Mouse (Mus musculus) spleen, embryonic (tissue): Measurements from ENCODE around the gene Washc2.
"Not testable (repeated sequence)": the region's sequence is repeated elsewhere in the genome, so short reads cannot be mapped to it uniquely, and the experiment has no call there.

Experiments
- CTCF ChIA-PET: fragments of 350-600 bp; sonication (Branson Sonifier 250); formaldehyde crosslinking; loops from one replicate; lab custom pipeline; 2022; lab: Charles Lee

Gene Washc2

GRCm38 (mm10) chr6:116207729-116208534 lies at the start of gene Washc2:
Gene Washc2, plus strand, starts transcription at chr6:116208038.
- CTCF ChIA-PET, result interaction anchor here (1.0 kb wide), 1 partner anchor 11 kb away, joined by 3 read pairs; no protein-coding TSS in a partner anchor

- CTCF ChIA-PET, result no interaction called here
These were observed 41.5 kb upstream of the Washc2 start for GRCm38 (mm10) chr6:116166383-116166782.

- CTCF ChIA-PET, result not testable (repeated sequence)
These were observed 34.2 kb upstream of the Washc2 start for GRCm38 (mm10) chr6:116173511-116174099.

- CTCF ChIA-PET, result no interaction called here
These were observed 29.5 kb upstream of the Washc2 start for GRCm38 (mm10) chr6:116178376-116178775.

GRCm38 (mm10) chr6:116180731-116181130 lies 27.1 kb upstream of the Washc2 start:
- CTCF ChIA-PET, result no interaction called here

GRCm38 (mm10) chr6:116183509-116183908 lies 24.3 kb upstream of the Washc2 start:
- CTCF ChIA-PET, result no interaction called here

GRCm38 (mm10) chr6:116186485-116186884 lies 21.4 kb upstream of the Washc2 start:
- CTCF ChIA-PET, result no interaction called here

GRCm38 (mm10) chr6:116189417-116189816 lies 18.4 kb upstream of the Washc2 start:
- CTCF ChIA-PET, result no interaction called here

- CTCF ChIA-PET, result interaction anchor here (0.7 kb wide), 1 partner anchor 355 kb away, joined by 3 read pairs; no protein-coding TSS in a partner anchor
These were observed 15.0 kb upstream of the Washc2 start for GRCm38 (mm10) chr6:116192809-116193311.

- CTCF ChIA-PET, result interaction anchor here (0.5 kb wide), 1 partner anchor 388 kb away, joined by 3 read pairs; no protein-coding TSS in a partner anchor
These were observed 14.1 kb upstream of the Washc2 start, which contains the start of gene Tmcc1 for GRCm38 (mm10) chr6:116193394-116194393. Gene Tmcc1, minus strand, starts transcription at chr6:116193486.

GRCm38 (mm10) chr6:116195811-116196210 lies 12.0 kb upstream of the Washc2 start:
- CTCF ChIA-PET, result interaction anchor here (0.6 kb wide), 1 partner anchor 27 kb away, joined by 5 read pairs; no protein-coding TSS in a partner anchor

GRCm38 (mm10) chr6:116198173-116198572 lies 9.7 kb upstream of the Washc2 start:
- CTCF ChIA-PET, result interaction anchor here (0.5 to 1.3 kb wide), 4 partner anchors 11 to 359 kb away, joined by 3 to 4 read pairs (median 3); partner anchors contain the start of genes Ift122 and Mbd4

- CTCF ChIA-PET, result no interaction called here
These were observed 8.2 kb upstream of the Washc2 start for GRCm38 (mm10) chr6:116199682-116200081.

- CTCF ChIA-PET, result no interaction called here
These were observed 19.9 kb downstream of the Washc2 start for GRCm38 (mm10) chr6:116227767-116228166.

GRCm38 (mm10) chr6:116228785-116229525 lies 21.1 kb downstream of the Washc2 start:
- CTCF ChIA-PET, result no interaction called here

GRCm38 (mm10) chr6:116234821-116235220 lies 27.0 kb downstream of the Washc2 start:
- CTCF ChIA-PET, result not testable (repeated sequence)

- CTCF ChIA-PET, result no interaction called here
These were observed 27.5 kb downstream of the Washc2 start for GRCm38 (mm10) chr6:116235336-116235735.

GRCm38 (mm10) chr6:116238083-116238482 lies 30.2 kb downstream of the Washc2 start:
- CTCF ChIA-PET, result no interaction called here

- CTCF ChIA-PET, result no interaction called here
These were observed 32.5 kb downstream of the Washc2 start for GRCm38 (mm10) chr6:116240371-116240770.

GRCm38 (mm10) chr6:116259649-116260048 lies 51.8 kb downstream of the Washc2 start:
- CTCF ChIA-PET, result no interaction called here
